Mouse (Mus musculus): ENCODE results near the gene Zscan10.
A peak's percentile ranks its signal among the peaks of the same experiment; 100 is the strongest.
"Not testable (repeated sequence)": the region's sequence is repeated elsewhere in the genome, so short reads cannot be mapped to it uniquely, and the experiment has no call there.

Zscan10 gene

DNA sequence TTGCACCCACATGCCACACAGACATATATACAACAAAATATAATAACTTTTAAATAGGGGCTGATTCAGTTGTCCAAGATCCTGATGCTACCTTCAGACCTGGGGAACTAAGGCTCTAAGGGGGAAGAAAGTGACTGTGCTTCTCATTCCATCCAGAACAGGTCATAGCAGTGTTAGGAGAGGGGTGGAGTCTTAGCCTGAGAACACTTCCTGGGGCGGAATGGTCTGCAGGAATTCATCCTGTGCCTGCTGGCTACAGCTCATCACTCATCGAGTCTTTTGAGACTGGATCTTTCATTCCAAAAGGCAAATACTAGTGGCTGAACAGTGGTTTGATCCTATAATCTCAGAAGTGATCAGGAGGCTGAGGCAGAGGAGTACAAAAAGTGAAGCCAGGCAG, 13.4 kb upstream of the Zscan10 start:
- DNase-seq (ENCODE audit: low spot score in 2 of 2), result no peak

DNA sequence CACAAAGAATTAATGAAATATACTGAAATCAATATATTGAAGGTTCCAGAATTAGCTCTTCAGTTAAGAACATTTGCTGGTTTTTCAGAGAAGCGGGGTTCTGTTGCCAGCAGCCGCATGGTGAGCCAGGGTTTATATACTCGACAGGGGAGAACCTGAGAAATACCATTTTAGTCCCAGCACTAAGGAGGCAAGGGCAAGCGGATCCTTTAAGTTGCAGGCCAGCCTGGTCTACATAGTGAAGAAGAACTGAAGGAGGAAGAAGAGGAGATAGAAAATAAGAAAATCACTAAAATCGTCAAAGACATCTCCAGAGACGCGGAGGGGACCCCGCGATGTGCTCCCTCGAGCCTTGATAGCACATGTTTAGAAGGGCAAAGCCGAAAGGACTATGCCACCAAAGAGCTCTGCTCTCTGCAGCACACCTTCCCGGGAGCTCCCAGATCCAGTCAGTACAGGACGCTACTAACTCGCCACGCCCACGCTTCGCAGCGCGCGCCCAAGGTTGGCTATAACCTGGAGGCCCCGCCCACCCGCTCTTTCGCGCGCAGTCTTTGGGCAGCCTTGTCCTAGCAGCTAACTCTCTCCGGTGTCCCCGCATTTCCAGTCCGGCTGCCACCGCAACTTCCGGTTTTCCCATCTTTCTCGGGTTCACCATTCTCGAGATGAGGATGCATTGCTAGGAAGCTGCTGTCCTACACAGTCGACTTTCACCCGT, 8.3 kb upstream of the Zscan10 start:
- DNase-seq (ENCODE audit: low spot score in 2 of 2), result peak; percentile 95 to 96

- DNase-seq (ENCODE audit: low spot score in 2 of 2), result no peak
Observed at GRCm38 (mm10) chr17:23592926-23593300, 7.7 kb upstream of the Zscan10 start.

- not testable (repeated sequence) for DNase-seq (ENCODE audit: low spot score in 2 of 2)
Observed at GRCm38 (mm10) chr17:23595139-23595538, 5.5 kb upstream of the Zscan10 start.

GRCm38 (mm10) chr17:23598582-23599552, 1.8 kb upstream of the Zscan10 start, which contains the start of gene Zfp13:
TSS of gene Zfp13 (minus strand) at chr17:23599487.
- peak; percentile 40 to 62 for DNase-seq (ENCODE audit: low spot score in 2 of 2)

DNA sequence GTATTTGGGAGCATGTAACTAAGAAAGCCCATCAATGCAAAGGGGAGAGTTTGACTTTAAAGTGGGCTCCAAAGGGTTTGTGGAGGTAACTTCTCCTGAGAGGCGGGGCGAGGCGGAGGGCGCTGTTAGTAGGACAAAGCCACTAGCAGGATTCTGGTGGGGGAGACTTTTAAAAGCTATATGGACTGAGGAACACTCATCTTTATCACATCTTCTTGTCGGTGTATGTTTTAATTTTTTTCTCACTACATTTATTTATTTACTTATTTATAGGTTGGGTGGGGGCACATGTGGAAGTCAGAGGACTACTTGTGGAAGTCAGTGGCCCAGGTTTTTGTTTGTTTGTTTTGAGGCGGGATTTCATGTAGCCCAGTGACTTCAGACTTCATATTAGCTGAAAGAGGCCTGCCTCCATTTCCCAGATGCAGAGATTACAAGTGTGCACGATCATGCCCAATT, 1.0 kb upstream of the Zscan10 start:
- no peak for DNase-seq (ENCODE audit: low spot score in 2 of 2)

DNA sequence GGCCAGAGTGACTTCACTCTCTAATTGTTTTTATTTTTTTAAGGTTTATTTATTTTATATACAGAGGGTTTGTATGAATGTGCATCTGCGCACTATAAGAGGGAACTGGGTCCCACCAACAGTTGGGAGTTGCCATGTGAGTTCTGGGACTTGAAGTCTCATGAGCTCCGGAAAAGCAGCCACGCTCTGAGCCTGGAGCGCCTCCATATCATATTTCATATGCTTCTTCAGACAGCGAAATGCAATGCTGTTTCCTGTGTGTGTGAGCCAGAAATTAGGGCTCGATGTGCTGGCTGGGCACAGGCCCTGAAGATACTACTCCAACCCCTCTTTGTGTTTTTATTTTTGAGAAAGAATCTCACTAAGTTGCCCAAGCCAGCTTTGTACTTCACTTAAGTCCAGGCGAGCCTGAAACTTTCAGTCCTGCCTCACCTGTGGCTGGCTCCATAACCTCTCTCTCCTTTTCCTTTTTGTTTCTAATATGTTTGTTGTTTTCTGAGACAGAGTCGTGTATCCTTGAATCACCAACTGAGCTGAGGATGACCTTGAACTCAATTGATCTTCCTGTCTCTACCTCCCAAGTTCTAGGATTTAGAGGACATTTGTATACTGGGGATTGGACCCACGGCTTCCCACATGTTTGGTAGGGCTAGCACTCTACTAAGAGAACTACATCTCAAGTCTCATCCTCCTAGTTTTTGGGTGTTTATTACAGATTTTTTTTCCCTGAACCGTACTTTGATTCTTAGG, 1.4 kb downstream of the Zscan10 start:
- no peak for DNase-seq (ENCODE audit: low spot score in 2 of 2)

GRCm38 (mm10) chr17:23603077-23603476, 2.4 kb downstream of the Zscan10 start:
- no peak for DNase-seq (ENCODE audit: low spot score in 2 of 2)

- no peak for DNase-seq (ENCODE audit: low spot score in 2 of 2)
Observed at GRCm38 (mm10) chr17:23603542-23603941, 2.9 kb downstream of the Zscan10 start.

DNA sequence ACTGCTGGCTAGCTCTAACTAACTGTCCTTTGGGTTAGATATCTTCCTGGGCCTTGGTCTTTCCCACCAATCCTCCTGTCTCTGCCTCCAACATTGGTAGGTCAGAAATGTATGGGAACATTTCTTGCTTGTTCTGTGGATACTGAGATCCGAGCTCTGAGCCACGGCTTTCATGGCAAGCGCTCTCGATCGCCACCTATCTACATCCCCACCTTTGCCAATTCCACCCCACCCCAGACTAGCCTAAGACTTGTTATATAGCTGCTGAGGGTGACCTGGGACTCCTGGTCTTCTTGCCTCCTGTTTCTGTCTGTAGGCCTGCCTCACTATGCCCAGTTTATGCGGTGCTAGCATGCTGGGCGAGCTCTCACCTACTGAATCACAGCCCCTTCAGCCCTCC, 3.7 kb downstream of the Zscan10 start:
- DNase-seq (ENCODE audit: low spot score in 2 of 2), result no peak

GRCm38 (mm10) chr17:23605220-23605619, 4.6 kb downstream of the Zscan10 start:
- DNase-seq (ENCODE audit: low spot score in 2 of 2), result no peak

DNA sequence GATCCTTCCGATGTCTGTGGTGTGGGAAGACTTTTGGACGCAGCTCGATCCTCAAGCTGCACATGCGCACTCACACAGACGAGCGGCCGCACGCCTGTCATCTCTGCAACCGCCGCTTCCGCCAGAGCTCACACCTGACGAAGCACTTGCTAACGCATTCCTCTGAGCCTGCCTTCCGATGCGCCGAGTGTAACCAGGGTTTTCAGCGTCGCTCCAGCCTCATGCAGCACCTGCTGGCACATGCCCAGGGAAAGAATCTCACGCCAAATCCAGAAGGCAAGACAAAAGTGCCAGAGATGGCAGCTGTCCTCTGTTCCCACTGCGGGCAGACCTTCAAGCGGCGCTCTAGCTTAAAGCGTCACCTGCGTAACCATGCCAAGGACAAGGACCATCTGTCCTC, 9.0 kb downstream of the Zscan10 start:
- DNase-seq (ENCODE audit: low spot score in 2 of 2), result no peak

DNA sequence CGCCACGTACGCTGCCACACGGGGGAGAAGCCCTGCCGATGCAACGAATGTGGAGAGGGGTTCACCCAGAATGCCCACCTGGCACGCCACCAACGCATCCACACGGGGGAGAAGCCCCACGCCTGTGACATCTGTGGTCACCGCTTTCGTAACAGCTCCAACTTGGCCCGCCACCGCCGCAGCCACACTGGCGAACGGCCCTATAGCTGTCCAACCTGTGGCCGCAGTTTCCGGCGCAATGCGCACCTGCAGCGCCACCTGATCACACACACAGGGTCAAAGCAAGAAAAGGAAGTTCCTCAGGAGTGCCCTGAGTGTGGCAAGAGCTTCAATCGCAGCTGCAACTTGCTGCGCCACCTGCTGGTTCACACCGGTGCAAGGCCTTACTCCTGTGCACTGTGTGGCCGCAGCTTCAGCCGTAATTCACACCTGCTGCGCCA, 9.7 kb downstream of the Zscan10 start:
- DNase-seq (ENCODE audit: low spot score in 2 of 2), result no peak

- DNase-seq (ENCODE audit: low spot score in 2 of 2), result no peak
Observed at GRCm38 (mm10) chr17:23617087-23617486, 16.4 kb downstream of the Zscan10 start.

DNA sequence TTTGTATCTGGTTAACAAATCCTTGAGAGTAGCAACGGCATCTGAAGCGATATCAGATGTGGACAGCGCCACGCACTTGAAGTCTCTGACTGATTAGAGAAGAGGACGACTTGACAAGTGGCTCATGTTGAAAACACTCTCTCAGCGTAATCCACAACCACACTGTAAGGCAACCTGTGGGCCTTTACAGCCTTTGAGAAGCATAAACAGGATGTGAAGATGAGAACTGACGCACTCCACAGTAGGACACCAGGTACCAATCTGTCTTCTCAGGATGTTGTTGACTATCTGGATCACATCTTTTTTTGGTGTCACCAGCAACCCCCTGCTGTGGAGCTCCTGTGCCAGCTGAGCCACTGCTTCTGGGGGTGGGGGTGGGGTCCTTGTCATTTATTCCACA, 19.7 kb downstream of the Zscan10 start:
- no peak for DNase-seq (ENCODE audit: low spot score in 2 of 2)

DNA sequence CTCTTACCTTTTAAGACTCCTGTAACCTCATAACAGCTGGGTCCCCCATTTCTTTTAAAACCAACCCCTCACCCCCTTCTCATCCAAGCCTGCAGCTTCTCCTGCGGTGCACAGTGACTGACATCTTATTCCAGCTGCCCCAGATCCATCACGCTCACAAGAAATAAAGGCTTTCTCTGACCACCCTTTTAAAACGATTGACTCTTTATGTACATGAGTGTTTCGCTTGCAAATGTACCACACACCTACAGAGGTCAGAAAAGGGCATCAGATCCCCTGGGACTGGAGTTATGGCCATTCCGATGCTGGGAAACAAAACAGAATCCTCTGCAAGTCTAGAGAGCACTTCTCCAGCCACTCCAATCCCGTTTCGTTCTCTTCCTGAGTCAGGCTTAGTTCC, 27.2 kb downstream of the Zscan10 start:
- DNase-seq (ENCODE audit: low spot score in 2 of 2), result no peak

GRCm38 (mm10) chr17:23630195-23631020, 29.8 kb downstream of the Zscan10 start:
- DNase-seq (ENCODE audit: low spot score in 2 of 2), result peak; percentile 66 to 81

GRCm38 (mm10) chr17:23631241-23631640, 30.6 kb downstream of the Zscan10 start:
- no peak for DNase-seq (ENCODE audit: low spot score in 2 of 2)

DNA sequence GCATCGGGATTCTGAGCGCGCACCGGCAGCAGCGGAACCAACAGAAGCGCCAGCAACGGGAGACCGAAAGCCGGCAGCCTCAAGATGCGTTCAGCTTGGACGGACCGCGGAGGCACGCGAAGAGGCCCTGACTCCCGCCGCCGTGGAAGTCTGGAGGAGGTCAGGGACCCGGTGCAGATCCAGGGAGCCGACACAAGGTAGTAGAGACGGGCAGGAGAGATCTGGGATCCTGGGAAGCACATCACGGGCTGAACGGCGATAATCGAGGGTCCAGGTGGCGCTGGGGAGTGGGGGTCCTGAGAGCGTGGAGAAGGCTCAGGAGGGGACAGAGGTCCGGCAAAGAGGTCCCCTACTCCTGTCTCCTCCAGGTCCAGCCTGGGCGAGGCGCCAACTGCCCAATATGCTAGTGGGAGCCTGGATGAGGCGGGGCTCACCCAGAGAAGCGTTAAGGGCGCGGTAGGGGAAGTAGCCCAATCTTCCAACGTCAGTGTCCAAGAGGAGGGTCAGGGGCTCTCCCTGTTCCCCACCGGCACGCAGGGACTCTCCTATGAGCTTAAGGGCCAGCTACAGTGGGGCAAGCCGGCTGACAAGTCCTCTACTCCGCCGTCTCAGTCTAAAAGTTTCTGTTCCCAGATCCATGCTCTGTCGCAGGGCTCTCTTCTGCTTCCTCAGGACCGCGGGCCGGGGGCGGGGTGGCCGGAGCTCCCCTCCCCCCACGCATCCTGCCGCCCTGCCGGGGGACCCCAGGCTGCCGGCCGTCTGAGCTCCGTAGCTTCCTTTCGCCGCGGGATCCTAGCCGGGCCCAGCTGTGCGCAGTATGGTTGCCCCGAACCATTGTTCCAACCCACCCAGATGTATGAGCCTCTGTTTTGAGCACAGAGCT, 44.2 kb downstream of the Zscan10 start, which contains the start of gene Mmp25:
Gene Mmp25 (minus strand): TSS at position 665 of the 883 bp plus-strand sequence.
- DNase-seq (ENCODE audit: low spot score in 2 of 2), result no peak

DNA sequence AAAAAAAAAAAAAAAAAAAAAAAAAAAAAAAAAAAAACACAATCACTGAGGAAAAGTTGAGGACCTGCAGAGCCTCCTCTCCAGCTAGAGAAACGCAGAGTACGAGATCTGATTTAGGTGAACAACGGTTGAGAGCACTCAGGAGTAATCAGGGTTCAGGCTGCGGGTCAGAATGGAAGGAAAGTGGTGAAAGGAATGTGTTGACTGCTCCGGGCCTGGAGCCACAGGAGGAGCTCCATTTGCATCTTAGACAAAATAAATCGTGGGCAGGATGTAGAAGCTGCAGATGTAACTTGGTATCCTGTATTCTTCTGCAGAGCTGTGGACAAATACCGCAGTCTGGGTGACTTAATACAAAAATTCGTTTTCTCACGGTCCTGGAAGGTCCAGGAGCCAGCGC, 45.2 kb downstream of the Zscan10 start:
- DNase-seq (ENCODE audit: low spot score in 2 of 2), result no peak
